Mouse (Mus musculus): ENCODE data around the gene D16Ertd472e. TPM values are rescaled to one million over a fixed set of nuclear protein-coding genes. Genes with fewer than 3 reads are reported as not detected.

D16Ertd472e gene
- total RNA-seq, 1 experiment = 23.7 TPM

- no peaks in the 10 kb centered on the region for H3K4me1 ChIP-seq (ENCODE audit: control insufficient read depth in 2 of 2, insufficient read depth in 2 of 2, low read length in 2 of 2, poor library complexity in 1 of 2)
- H3K9ac ChIP-seq (ENCODE audit: insufficient read depth, low read depth, low read length, poor library complexity, severe bottlenecking) = no peak overlapping the region
- H3K4me3 ChIP-seq (ENCODE audit: insufficient read depth in 1 of 2, low read depth in 1 of 2, low read length in 2 of 2, poor library complexity in 1 of 2, severe bottlenecking in 1 of 2) = no peak overlapping the region
- DNase-seq (ENCODE audit: low read depth, low spot score) = no peak
- H3K36me3 ChIP-seq (ENCODE audit: control insufficient read depth, insufficient read depth, low read length, poor library complexity, severe bottlenecking) = no peaks in the 10 kb centered on the region
- no peaks in the 10 kb centered on the region for H3K9me3 ChIP-seq (ENCODE audit: control insufficient read depth, insufficient read depth, low read depth, low read length)
- no peak overlapping the region for H3K27ac ChIP-seq (ENCODE audit: insufficient read depth, low read depth, low read length, poor library complexity, severe bottlenecking)
- no peak for TF ChIP-seq HCFC1 (IDR thresholded peaks at IDR 0.05; ENCODE audit: borderline replicate concordance, insufficient read depth, low read length)
- TF ChIP-seq CHD2 (IDR thresholded peaks at IDR 0.05; ENCODE audit: low read depth, low read length) = no peak
- no peak for TF ChIP-seq ZC3H11A (IDR thresholded peaks at IDR 0.05; ENCODE audit: borderline replicate concordance, low read depth, low read length)
- no peak for TF ChIP-seq ZNF384 (IDR thresholded peaks at IDR 0.05; ENCODE audit: low read depth, low read length)
- TF ChIP-seq MAFK (IDR thresholded peaks at IDR 0.05; ENCODE audit: insufficient read depth, low read depth, low read length) = no peak
- in situ Hi-C loops (cut with MboI; ENCODE audit: low sequenced_read_pairs in 2 of 2, unreplicated experiment in 2 of 2) = no loop called here
Measured at GRCm38 (mm10) chr16:78531957-78532605, 44.4 kb downstream of the D16Ertd472e start.

- Histone ChIP-seq H3K9me3 (ENCODE audit: control insufficient read depth, insufficient read depth, low read depth, low read length) (no peaks in the 10 kb centered on the region), H3K27ac (ENCODE audit: insufficient read depth, low read depth, low read length, poor library complexity, severe bottlenecking) (no peak overlapping the region), H3K9ac (ENCODE audit: insufficient read depth, low read depth, low read length, poor library complexity, severe bottlenecking) (no peak overlapping the region), H3K4me1 (ENCODE audit: control insufficient read depth in 2 of 2, insufficient read depth in 2 of 2, low read length in 2 of 2, poor library complexity in 1 of 2) (no peaks in the 10 kb centered on the region), H3K36me3 (ENCODE audit: control insufficient read depth, insufficient read depth, low read length, poor library complexity, severe bottlenecking) (no peaks in the 10 kb centered on the region), H3K4me3 (ENCODE audit: insufficient read depth in 1 of 2, low read depth in 1 of 2, low read length in 2 of 2, poor library complexity in 1 of 2, severe bottlenecking in 1 of 2) (no peak overlapping the region)
- DNase-seq (ENCODE audit: low read depth, low spot score) = no peak
- no peak for TF ChIP-seq CHD2 (IDR thresholded peaks at IDR 0.05; ENCODE audit: low read depth, low read length)
- no peak for TF ChIP-seq MAFK (IDR thresholded peaks at IDR 0.05; ENCODE audit: insufficient read depth, low read depth, low read length)
- no peak for TF ChIP-seq HCFC1 (IDR thresholded peaks at IDR 0.05; ENCODE audit: borderline replicate concordance, insufficient read depth, low read length)
- TF ChIP-seq ZC3H11A (IDR thresholded peaks at IDR 0.05; ENCODE audit: borderline replicate concordance, low read depth, low read length) = no peak
- TF ChIP-seq ZNF384 (IDR thresholded peaks at IDR 0.05; ENCODE audit: low read depth, low read length) = no peak
- in situ Hi-C loops (cut with MboI; ENCODE audit: low sequenced_read_pairs in 2 of 2, unreplicated experiment in 2 of 2) = no loop called here
Measured at GRCm38 (mm10) chr16:78522974-78523373, 53.5 kb downstream of the D16Ertd472e start.

- no peak for DNase-seq (ENCODE audit: low read depth, low spot score)
- in situ Hi-C loops (cut with MboI; ENCODE audit: low sequenced_read_pairs in 2 of 2, unreplicated experiment in 2 of 2) = no loop called here
Measured at GRCm38 (mm10) chr16:78518697-78519096, 57.8 kb downstream of the D16Ertd472e start.

GRCm38 (mm10) chr16:78517171-78517570 lies 59.3 kb downstream of the D16Ertd472e start:
- Histone ChIP-seq H3K9me3 (ENCODE audit: control insufficient read depth, insufficient read depth, low read depth, low read length) (no peaks in the 10 kb centered on the region), H3K4me3 (ENCODE audit: insufficient read depth in 1 of 2, low read depth in 1 of 2, low read length in 2 of 2, poor library complexity in 1 of 2, severe bottlenecking in 1 of 2) (no peak overlapping the region), H3K36me3 (ENCODE audit: control insufficient read depth, insufficient read depth, low read length, poor library complexity, severe bottlenecking) (no peaks in the 10 kb centered on the region), H3K4me1 (ENCODE audit: control insufficient read depth in 2 of 2, insufficient read depth in 2 of 2, low read length in 2 of 2, poor library complexity in 1 of 2) (no peaks in the 10 kb centered on the region), H3K9ac (ENCODE audit: insufficient read depth, low read depth, low read length, poor library complexity, severe bottlenecking) (no peak overlapping the region), H3K27ac (ENCODE audit: insufficient read depth, low read depth, low read length, poor library complexity, severe bottlenecking) (no peak overlapping the region)
- in situ Hi-C loops (cut with MboI; ENCODE audit: low sequenced_read_pairs in 2 of 2, unreplicated experiment in 2 of 2) = no loop called here
- no peak for DNase-seq (ENCODE audit: low read depth, low spot score)
- TF ChIP-seq HCFC1 (IDR thresholded peaks at IDR 0.05; ENCODE audit: borderline replicate concordance, insufficient read depth, low read length) (no peak), ZNF384 (IDR thresholded peaks at IDR 0.05; ENCODE audit: low read depth, low read length) (no peak), CHD2 (IDR thresholded peaks at IDR 0.05; ENCODE audit: low read depth, low read length) (no peak), ZC3H11A (IDR thresholded peaks at IDR 0.05; ENCODE audit: borderline replicate concordance, low read depth, low read length) (no peak), MAFK (IDR thresholded peaks at IDR 0.05; ENCODE audit: insufficient read depth, low read depth, low read length) (no peak)

More at GRCm38 (mm10) chr16:78518697-78519096, 57.8 kb downstream of the D16Ertd472e start:
- TF ChIP-seq ZC3H11A (IDR thresholded peaks at IDR 0.05; ENCODE audit: borderline replicate concordance, low read depth, low read length) = no peak
- no peak for TF ChIP-seq ZNF384 (IDR thresholded peaks at IDR 0.05; ENCODE audit: low read depth, low read length)
- TF ChIP-seq HCFC1 (IDR thresholded peaks at IDR 0.05; ENCODE audit: borderline replicate concordance, insufficient read depth, low read length) = no peak
- TF ChIP-seq CHD2 (IDR thresholded peaks at IDR 0.05; ENCODE audit: low read depth, low read length) = no peak
- no peak for TF ChIP-seq MAFK (IDR thresholded peaks at IDR 0.05; ENCODE audit: insufficient read depth, low read depth, low read length)
- no peaks in the 10 kb centered on the region for H3K4me1 ChIP-seq (ENCODE audit: control insufficient read depth in 2 of 2, insufficient read depth in 2 of 2, low read length in 2 of 2, poor library complexity in 1 of 2)
- H3K4me3 ChIP-seq (ENCODE audit: insufficient read depth in 1 of 2, low read depth in 1 of 2, low read length in 2 of 2, poor library complexity in 1 of 2, severe bottlenecking in 1 of 2) = no peak overlapping the region
- H3K9me3 ChIP-seq (ENCODE audit: control insufficient read depth, insufficient read depth, low read depth, low read length) = no peaks in the 10 kb centered on the region
- H3K9ac ChIP-seq (ENCODE audit: insufficient read depth, low read depth, low read length, poor library complexity, severe bottlenecking) = no peak overlapping the region
- H3K27ac ChIP-seq (ENCODE audit: insufficient read depth, low read depth, low read length, poor library complexity, severe bottlenecking) = no peak overlapping the region
- H3K36me3 ChIP-seq (ENCODE audit: control insufficient read depth, insufficient read depth, low read length, poor library complexity, severe bottlenecking) = no peaks in the 10 kb centered on the region
